Mouse (Mus musculus) intestine, embryonic 16.5 days (tissue): ENCODE results near the gene Enox1. TPM values are rescaled to one million over a fixed set of nuclear protein-coding genes. Genes with fewer than 3 reads are reported as not detected.

Experiments used
- ATAC-seq: fragments of 200-750 bp; cut with Nextera tagmentation; 2 replicates; pipeline ENCODE4 v1.8.0; 2017; ENCODE audit warnings: moderate TSS enrichment, moderate library complexity
- H3K27ac ChIP-seq: fragments of 300-500 bp; sonication (generic); 2 replicates; pipeline ENCODE4 v1.5.1; 2014; ENCODE audit warnings: mild to moderate bottlenecking, low read length
- H3K27me3 ChIP-seq: fragments of 300-500 bp; sonication (generic); replicated peaks from 2 replicates; pipeline ENCODE4 v1.6.1; 2014; ENCODE audit warnings: low read length, control low read depth, mixed read lengths; ENCODE audit not compliant: control insufficient read depth, insufficient read depth
- H3K36me3 ChIP-seq: fragments of 300-500 bp; sonication (generic); 2 replicates; pipeline ENCODE4 v1.6.1; 2014; ENCODE audit warnings: low read length, control low read depth; ENCODE audit not compliant: control insufficient read depth, insufficient read depth
- H3K4me1 ChIP-seq: fragments of 300-500 bp; sonication (generic); 2 replicates; pipeline ENCODE4 v1.6.1; 2014; ENCODE audit warnings: low read length, control low read depth, mixed read lengths; ENCODE audit not compliant: control insufficient read depth, insufficient read depth
- H3K4me2 ChIP-seq: fragments of 300-500 bp; sonication (generic); 2 replicates; pipeline ENCODE4 v1.6.1; 2014; ENCODE audit warnings: low read depth, low read length, control low read depth
- H3K4me3 ChIP-seq: fragments of 300-500 bp; sonication (generic); 2 replicates; pipeline ENCODE4 v1.5.1; 2014; ENCODE audit warnings: mild to moderate bottlenecking, low read length
- H3K9ac ChIP-seq: fragments of 300-500 bp; sonication (generic); 2 replicates; pipeline ENCODE4 v1.6.1; 2014; ENCODE audit warnings: low read depth, low read length
- H3K9me3 ChIP-seq: fragments of 300-500 bp; sonication (generic); 2 replicates; pipeline ENCODE4 v1.6.1; 2016; ENCODE audit warnings: low read length, control low read depth; ENCODE audit not compliant: control insufficient read depth
- WGBS: fragments of 180-500 bp; shearing (Covaris S2); extraction: QIAGEN DNeasy Blood & Tissue Kit; methylation state at CpG from one replicate; pipeline ENCODE4 v1.1.7; 2014; 5-methylcytosine and 5-hydroxymethylcytosine counted together
- polyA plus RNA-seq: library from polyadenylated mRNA; unstranded; fragments of >200 nt; fragmentation: Nextera tagmentation; extraction: Ambion mirVana; gene quantifications from 2 replicates; pipeline ENCODE4 v1.2.1, GENCODE M21; 2015

Gene Enox1
- polyA plus RNA-seq, 1 experiment from 2014 or later, result 4.0 TPM

GRCm38 (mm10) chr14:77370521-77370920, 214.0 kb downstream of the Enox1 start:
- 89% methylated on average over 3 of the region's 3 CpGs for WGBS
- Histone ChIP-seq H3K27me3 (no peaks in the 10 kb centered on the region), H3K4me1 (no peaks in the 10 kb centered on the region), H3K9ac (no peak overlapping the region), H3K9me3 (no peaks in the 10 kb centered on the region), H3K4me2 (no peak overlapping the region), H3K36me3 (no peaks in the 10 kb centered on the region), H3K4me3 (no peak overlapping the region), H3K27ac (no peak overlapping the region)
- ATAC-seq, result no peak

GRCm38 (mm10) chr14:77371977-77372376, 215.4 kb downstream of the Enox1 start:
- Histone ChIP-seq H3K9me3 (no peaks in the 10 kb centered on the region), H3K4me1 (no peaks in the 10 kb centered on the region), H3K36me3 (no peaks in the 10 kb centered on the region), H3K27me3 (no peaks in the 10 kb centered on the region), H3K9ac (no peak overlapping the region), H3K27ac (no peak overlapping the region), H3K4me2 (no peak overlapping the region), H3K4me3 (no peak overlapping the region)
- 60% methylated on average over 5 of the region's 5 CpGs for WGBS
- ATAC-seq, result no peak

- 72% methylated on average over 3 of the region's 3 CpGs for WGBS
- no peak for ATAC-seq
- Histone ChIP-seq H3K4me3 (no peak overlapping the region), H3K4me1 (no peaks in the 10 kb centered on the region), H3K27me3 (no peaks in the 10 kb centered on the region), H3K4me2 (no peak overlapping the region), H3K9ac (no peak overlapping the region), H3K36me3 (no peaks in the 10 kb centered on the region), H3K9me3 (no peaks in the 10 kb centered on the region), H3K27ac (no peak overlapping the region)
Observed at GRCm38 (mm10) chr14:77373119-77373518, 216.6 kb downstream of the Enox1 start.

GRCm38 (mm10) chr14:77375054-77375453, 218.5 kb downstream of the Enox1 start:
- no peak for ATAC-seq
- no peak overlapping the region for H3K4me3 ChIP-seq
- 46% methylated on average over 2 of the region's 2 CpGs for WGBS
- H3K4me1 ChIP-seq, result no peaks in the 10 kb centered on the region
- H3K9ac ChIP-seq, result no peak overlapping the region
- H3K27ac ChIP-seq, result no peak overlapping the region
- no peaks in the 10 kb centered on the region for H3K27me3 ChIP-seq
- no peaks in the 10 kb centered on the region for H3K9me3 ChIP-seq
- no peak overlapping the region for H3K4me2 ChIP-seq
- no peaks in the 10 kb centered on the region for H3K36me3 ChIP-seq

GRCm38 (mm10) chr14:77375618-77376017, 219.1 kb downstream of the Enox1 start:
- Histone ChIP-seq H3K36me3 (no peaks in the 10 kb centered on the region), H3K27me3 (no peaks in the 10 kb centered on the region), H3K27ac (no peak overlapping the region), H3K4me2 (no peak overlapping the region), H3K4me3 (no peak overlapping the region), H3K9me3 (no peaks in the 10 kb centered on the region), H3K9ac (no peak overlapping the region), H3K4me1 (no peaks in the 10 kb centered on the region)
- WGBS, result 32% methylated on average over 9 of the region's 9 CpGs
- no peak for ATAC-seq

GRCm38 (mm10) chr14:77376731-77377130, 220.2 kb downstream of the Enox1 start:
- no peak overlapping the region for H3K9ac ChIP-seq
- no peak overlapping the region for H3K27ac ChIP-seq
- H3K4me3 ChIP-seq, result no peak overlapping the region
- H3K9me3 ChIP-seq, result no peaks in the 10 kb centered on the region
- no peaks in the 10 kb centered on the region for H3K36me3 ChIP-seq
- no peaks in the 10 kb centered on the region for H3K27me3 ChIP-seq
- 75% methylated on average over 7 of the region's 7 CpGs for WGBS
- no peak overlapping the region for H3K4me2 ChIP-seq
- H3K4me1 ChIP-seq, result no peaks in the 10 kb centered on the region
- no peak for ATAC-seq

- Histone ChIP-seq H3K4me1 (no peaks in the 10 kb centered on the region), H3K4me3 (no peak overlapping the region), H3K27ac (no peak overlapping the region), H3K9ac (no peak overlapping the region), H3K4me2 (no peak overlapping the region), H3K9me3 (no peaks in the 10 kb centered on the region), H3K36me3 (no peaks in the 10 kb centered on the region), H3K27me3 (no peaks in the 10 kb centered on the region)
- ATAC-seq, result no peak
- WGBS, result 84% methylated on average over 3 of the region's 3 CpGs
Observed at GRCm38 (mm10) chr14:77377439-77377838, 220.9 kb downstream of the Enox1 start.

- no peaks in the 10 kb centered on the region for H3K27me3 ChIP-seq
- no peaks in the 10 kb centered on the region for H3K9me3 ChIP-seq
- ATAC-seq, result no peak
- H3K9ac ChIP-seq, result no peak overlapping the region
- H3K4me3 ChIP-seq, result no peak overlapping the region
- H3K36me3 ChIP-seq, result no peaks in the 10 kb centered on the region
- WGBS, result 72% methylated on average over 5 of the region's 5 CpGs
- no peak overlapping the region for H3K27ac ChIP-seq
- H3K4me1 ChIP-seq, result no peaks in the 10 kb centered on the region
- no peak overlapping the region for H3K4me2 ChIP-seq
Observed at GRCm38 (mm10) chr14:77377873-77378272, 221.3 kb downstream of the Enox1 start.

GRCm38 (mm10) chr14:77381532-77381931, 225.0 kb downstream of the Enox1 start:
- H3K27ac ChIP-seq, result no peak overlapping the region
- H3K4me2 ChIP-seq, result no peak overlapping the region
- no peak overlapping the region for H3K4me3 ChIP-seq
- no peaks in the 10 kb centered on the region for H3K9me3 ChIP-seq
- no peak for ATAC-seq
- no peaks in the 10 kb centered on the region for H3K4me1 ChIP-seq
- 56% methylated on average over 2 of the region's 2 CpGs for WGBS
- H3K36me3 ChIP-seq, result no peaks in the 10 kb centered on the region
- no peak overlapping the region for H3K9ac ChIP-seq
- no peaks in the 10 kb centered on the region for H3K27me3 ChIP-seq

- Histone ChIP-seq H3K36me3 (no peaks in the 10 kb centered on the region), H3K27me3 (no peaks in the 10 kb centered on the region), H3K9ac (no peak overlapping the region), H3K9me3 (no peaks in the 10 kb centered on the region), H3K4me3 (no peak overlapping the region), H3K4me2 (no peak overlapping the region), H3K27ac (no peak overlapping the region), H3K4me1 (no peaks in the 10 kb centered on the region)
- 53% methylated on average over 9 of the region's 9 CpGs for WGBS
- ATAC-seq, result no peak
Observed at GRCm38 (mm10) chr14:77385621-77386020, 229.1 kb downstream of the Enox1 start.
